Mouse (Mus musculus): ENCODE results near the gene Gm20479.

Gm20479 gene
- long read RNA-seq, experiment 1: 0 reads
- long read RNA-seq, experiment 2: 0 reads

- intact Hi-C loops (cut with DNase I): no loop called here
Observed at GRCm38 (mm10) chr7:27356861-27357594, at the start of gene Gm20479. Gm20479 (minus strand) TSS chr7:27357419.

- intact Hi-C loops (cut with DNase I): no loop called here
Observed at GRCm38 (mm10) chr7:27406481-27406880, 49.3 kb upstream of the Gm20479 start.

- intact Hi-C loops (cut with DNase I): no loop called here
Observed at GRCm38 (mm10) chr7:27404203-27404942, 47.2 kb upstream of the Gm20479 start.

GRCm38 (mm10) chr7:27402675-27403074 is 45.5 kb upstream of the Gm20479 start:
- intact Hi-C loops (cut with DNase I): no loop called here

GRCm38 (mm10) chr7:27400545-27400944 is 43.3 kb upstream of the Gm20479 start:
- intact Hi-C loops (cut with DNase I): no loop called here

GRCm38 (mm10) chr7:27397048-27397949 is 40.1 kb upstream of the Gm20479 start:
- intact Hi-C loops (cut with DNase I): no loop called here

GRCm38 (mm10) chr7:27396184-27397047 is 39.2 kb upstream of the Gm20479 start:
- intact Hi-C loops (cut with DNase I): no loop called here

- intact Hi-C loops (cut with DNase I): no loop called here
Observed at GRCm38 (mm10) chr7:27395521-27396183, 38.4 kb upstream of the Gm20479 start.

GRCm38 (mm10) chr7:27391416-27391815 is 34.2 kb upstream of the Gm20479 start:
- intact Hi-C loops (cut with DNase I): no loop called here

- intact Hi-C loops (cut with DNase I): no loop called here
Observed at GRCm38 (mm10) chr7:27389213-27389612, 32.0 kb upstream of the Gm20479 start.

GRCm38 (mm10) chr7:27384731-27385130 is 27.5 kb upstream of the Gm20479 start:
- intact Hi-C loops (cut with DNase I): loop anchor here (1.0 kb wide), 1 partner anchor 48 kb away; no protein-coding TSS in a partner anchor

- intact Hi-C loops (cut with DNase I): no loop called here
Observed at GRCm38 (mm10) chr7:27384134-27384533, 26.9 kb upstream of the Gm20479 start.

- intact Hi-C loops (cut with DNase I): no loop called here
Observed at GRCm38 (mm10) chr7:27383233-27383632, 26.0 kb upstream of the Gm20479 start.

GRCm38 (mm10) chr7:27381560-27381959 is 24.3 kb upstream of the Gm20479 start:
- intact Hi-C loops (cut with DNase I): no loop called here

GRCm38 (mm10) chr7:27381009-27381408 is 23.8 kb upstream of the Gm20479 start:
- intact Hi-C loops (cut with DNase I): no loop called here

- intact Hi-C loops (cut with DNase I): no loop called here
Observed at GRCm38 (mm10) chr7:27379836-27380235, 22.6 kb upstream of the Gm20479 start.

GRCm38 (mm10) chr7:27378431-27378830 is 21.2 kb upstream of the Gm20479 start:
- intact Hi-C loops (cut with DNase I): no loop called here

GRCm38 (mm10) chr7:27375274-27375673 is 18.1 kb upstream of the Gm20479 start:
- intact Hi-C loops (cut with DNase I): no loop called here

GRCm38 (mm10) chr7:27371715-27372462 is 14.7 kb upstream of the Gm20479 start:
- intact Hi-C loops (cut with DNase I): no loop called here

Measured in adrenal gland (tissue).